Mouse (Mus musculus) bone marrow, adult 2 months (tissue): ENCODE data around the gene Astn1. TPM values are rescaled to one million over a fixed set of nuclear protein-coding genes. Genes with fewer than 3 reads are reported as not detected.

Experiments
- H3K27ac ChIP-seq: fragments of 200-500 bp; 2 replicates; pipeline ENCODE4 v1.5.1; 2012; ENCODE audit warnings: low read depth, mild to moderate bottlenecking, control low read depth, inconsistent platforms, low read length; ENCODE audit not compliant: control insufficient read depth, poor library complexity, insufficient read depth
- H3K4me1 ChIP-seq: fragments of 200-500 bp; 2 replicates; pipeline ENCODE4 v1.6.1; 2011; ENCODE audit warnings: low read length; ENCODE audit not compliant: control insufficient read depth, insufficient read depth
- H3K4me3 ChIP-seq: fragments of 200-500 bp; replicated peaks from 2 replicates; pipeline ENCODE3; 2011; ENCODE audit warnings: mild to moderate bottlenecking, low read depth, low read length, control low read depth; ENCODE audit not compliant: control insufficient read depth
- CTCF ChIP-seq: fragments of 200-500 bp; IDR thresholded peaks from 2 replicates; pipeline ENCODE4 v1.5.1; 2011; ENCODE audit warnings: low read length, control low read depth; ENCODE audit not compliant: control insufficient read depth, insufficient read depth
- POLR2A ChIP-seq: fragments of 200-500 bp; IDR thresholded peaks from 2 replicates; pipeline ENCODE4 v1.6.1; 2011; ENCODE audit warnings: low read depth, mild to moderate bottlenecking, control low read depth, low read length, borderline replicate concordance; ENCODE audit not compliant: control insufficient read depth
- WGBS: fragments of 180-500 bp; shearing (Covaris S2); methylation state at CpG from one replicate; pipeline ENCODE4 v1.1.7; 2018; 5-methylcytosine and 5-hydroxymethylcytosine counted together
- polyA plus RNA-seq: library from polyadenylated mRNA; stranded (reverse); fragments of >200 nt; gene quantifications from 2 replicates; pipeline ENCODE4 v1.2.4, GENCODE M21; 2011; ENCODE audit warnings: low replicate concordance; ENCODE audit not compliant: missing spikeins, insufficient read depth, insufficient read length

Astn1 gene
- polyA plus RNA-seq, 1 experiment = not detected

DNA sequence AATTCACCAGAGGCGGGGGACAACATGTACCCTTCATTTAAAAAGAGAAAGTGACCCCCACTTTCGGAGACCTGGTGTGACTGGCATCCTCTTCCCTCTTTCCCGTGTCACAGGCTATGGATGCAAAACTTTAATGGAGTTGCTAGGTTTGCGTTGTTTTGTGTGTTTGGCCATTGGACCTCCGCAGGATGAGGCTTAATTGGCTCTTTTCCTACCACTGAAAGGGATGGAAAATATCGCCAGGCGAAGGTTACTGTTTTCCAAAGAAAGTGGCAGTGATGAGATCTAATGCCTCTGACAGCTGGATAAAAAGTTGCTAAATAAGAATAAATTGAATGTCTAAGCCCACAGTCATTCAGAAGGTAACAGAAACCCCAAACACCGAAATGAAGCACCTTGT is 186.2 kb downstream of the Astn1 start:
- no peak overlapping the region for H3K4me3 ChIP-seq
- TF ChIP-seq CTCF (no peak), POLR2A (no peak)
- no peaks in the 10 kb centered on the region for H3K4me1 ChIP-seq
- H3K27ac ChIP-seq = no peak overlapping the region
- WGBS = 71% methylated on average over 8 of the region's 8 CpGs

DNA sequence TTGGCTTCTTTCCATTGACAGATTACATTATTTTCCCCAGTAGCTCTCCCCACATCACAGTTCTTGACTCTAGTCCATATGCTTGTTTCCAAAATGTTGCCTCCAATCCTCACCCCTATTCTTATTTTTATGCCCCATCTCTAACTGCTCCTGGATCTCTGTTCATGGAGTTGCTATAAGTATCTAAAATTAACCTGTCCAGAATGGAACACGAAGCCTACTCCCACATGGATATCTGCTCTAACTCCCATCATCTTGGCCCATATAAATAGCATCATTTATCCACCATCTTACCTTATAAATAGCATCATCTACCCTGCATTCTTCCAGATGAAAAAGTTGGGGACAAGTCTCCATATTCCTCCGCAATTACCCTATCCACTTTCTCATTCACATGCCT is 187.5 kb downstream of the Astn1 start:
- no peak overlapping the region for H3K27ac ChIP-seq
- H3K4me1 ChIP-seq = no peaks in the 10 kb centered on the region
- no peak for TF ChIP-seq CTCF
- no peak for TF ChIP-seq POLR2A
- no peak overlapping the region for H3K4me3 ChIP-seq
- 77% methylated on average over 2 of the region's 2 CpGs for WGBS

DNA sequence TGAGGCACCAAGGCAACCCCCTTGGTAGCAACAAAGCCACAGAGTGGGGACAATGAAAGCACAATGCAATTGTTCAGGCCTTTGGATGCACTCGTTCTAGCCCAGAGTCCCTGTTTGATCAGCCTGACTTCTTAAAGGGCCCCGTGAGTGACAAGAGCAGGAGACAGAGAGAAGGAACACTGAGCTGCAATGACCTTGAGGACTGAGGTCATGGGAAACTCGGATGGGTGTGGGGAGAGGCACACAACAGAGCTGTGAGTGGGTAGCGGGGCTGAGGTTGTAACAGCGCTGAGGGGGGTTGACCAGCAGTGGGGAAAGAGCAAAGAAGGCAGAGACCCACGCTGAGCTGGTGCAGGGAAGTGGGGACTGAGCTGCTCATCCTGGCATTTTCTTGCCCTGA is 189.9 kb downstream of the Astn1 start:
- Histone ChIP-seq H3K4me1 (no peaks in the 10 kb centered on the region), H3K4me3 (no peak overlapping the region), H3K27ac (no peak overlapping the region)
- WGBS = 69% methylated on average over 6 of the region's 6 CpGs
- TF ChIP-seq POLR2A (no peak), CTCF (no peak)

DNA sequence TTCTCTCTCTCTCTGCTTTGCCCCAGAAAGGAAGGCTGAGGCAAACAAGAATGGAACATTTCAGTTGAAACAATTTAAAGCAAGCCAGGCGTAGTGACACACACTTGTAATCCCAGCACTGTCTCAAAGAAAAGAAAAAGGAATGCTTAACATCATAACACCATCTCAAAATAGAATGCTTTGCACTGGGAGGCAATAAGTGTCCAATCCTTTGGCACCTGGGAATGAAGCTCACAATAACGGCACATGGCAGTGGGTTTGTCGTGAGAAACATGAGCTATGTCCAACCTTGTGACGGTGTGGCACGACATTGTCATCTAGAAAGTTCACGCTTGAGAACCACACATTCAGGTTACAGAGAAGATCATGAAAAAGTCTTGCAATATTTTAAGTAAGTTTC is 191.3 kb downstream of the Astn1 start:
- H3K4me3 ChIP-seq = no peak overlapping the region
- no peak overlapping the region for H3K27ac ChIP-seq
- WGBS = 82% methylated on average over 6 of the region's 6 CpGs
- TF ChIP-seq CTCF (no peak), POLR2A (no peak)
- no peaks in the 10 kb centered on the region for H3K4me1 ChIP-seq

DNA sequence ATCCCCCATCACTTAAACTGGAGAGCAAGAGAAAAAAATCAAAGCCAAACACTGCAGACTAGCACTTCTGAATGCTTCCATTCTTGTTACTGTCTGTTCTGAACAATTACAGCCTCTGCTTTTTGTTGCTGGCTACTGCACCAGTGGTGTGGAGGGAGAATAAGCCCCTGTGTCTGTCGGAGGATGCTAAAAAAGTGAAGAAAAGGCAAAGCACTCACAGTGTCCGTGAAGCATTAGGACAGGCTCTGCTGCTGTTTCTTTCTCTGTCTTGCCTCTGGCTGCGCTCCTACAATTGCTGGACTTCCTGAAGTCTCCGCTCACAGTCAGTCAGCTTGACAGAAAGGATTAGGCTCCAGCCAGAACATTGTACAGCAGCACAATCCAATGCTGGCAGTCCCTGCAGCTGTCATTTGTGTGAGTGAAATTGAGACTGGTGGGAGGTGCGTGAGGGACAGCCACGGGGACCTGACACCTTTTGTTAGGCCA is 192.0 kb downstream of the Astn1 start:
- TF ChIP-seq POLR2A = no peak
- no peak for TF ChIP-seq CTCF
- H3K4me3 ChIP-seq = no peak overlapping the region
- 31% methylated on average over 6 of the region's 6 CpGs for WGBS
- no peaks in the 10 kb centered on the region for H3K4me1 ChIP-seq
- H3K27ac ChIP-seq = no peak overlapping the region

DNA sequence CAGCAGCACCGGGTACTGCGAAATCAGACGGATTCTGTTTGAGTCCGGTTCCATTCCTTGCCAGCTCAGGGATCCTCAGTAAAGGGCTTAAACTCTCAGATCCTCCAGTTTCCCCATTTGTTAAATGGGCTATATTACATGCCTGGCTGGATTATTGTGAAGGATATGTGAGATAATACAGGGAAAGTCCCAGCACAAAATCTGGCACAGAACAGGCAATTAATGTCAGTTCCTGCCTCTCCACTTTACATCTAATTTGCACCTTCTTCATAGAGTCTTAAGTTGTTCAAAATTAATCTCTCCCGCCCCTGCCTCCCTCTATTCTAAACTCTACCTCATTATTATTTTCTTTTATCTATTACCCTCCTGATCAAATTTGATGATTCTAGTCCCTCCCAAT is 211.1 kb downstream of the Astn1 start:
- 84% methylated on average over 5 of the region's 5 CpGs for WGBS
- no peak overlapping the region for H3K4me3 ChIP-seq
- H3K4me1 ChIP-seq = no peaks in the 10 kb centered on the region
- no peak overlapping the region for H3K27ac ChIP-seq
- TF ChIP-seq CTCF (no peak), POLR2A (no peak)

DNA sequence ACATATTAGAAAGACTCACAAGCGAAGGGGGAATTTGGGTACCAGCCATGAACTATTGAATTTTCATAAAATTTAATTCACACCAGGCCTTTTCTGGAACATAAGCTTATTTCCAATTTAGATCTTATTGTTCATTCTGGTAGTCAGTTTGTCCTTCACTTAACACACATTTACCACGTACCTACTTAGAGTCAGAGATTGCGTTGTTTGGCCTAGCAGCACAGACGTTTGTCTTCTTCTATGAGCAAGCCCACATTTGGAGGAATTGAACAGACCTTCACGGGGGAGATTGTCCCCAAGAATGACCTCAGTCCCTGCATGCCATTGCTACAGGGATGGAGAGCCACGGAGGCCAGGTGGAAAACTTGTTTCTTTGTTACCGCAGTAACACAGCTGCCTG is 211.5 kb downstream of the Astn1 start:
- no peak overlapping the region for H3K27ac ChIP-seq
- TF ChIP-seq CTCF (no peak), POLR2A (no peak)
- H3K4me1 ChIP-seq = no peaks in the 10 kb centered on the region
- H3K4me3 ChIP-seq = no peak overlapping the region
- 84% methylated on average over 7 of the region's 7 CpGs for WGBS

DNA sequence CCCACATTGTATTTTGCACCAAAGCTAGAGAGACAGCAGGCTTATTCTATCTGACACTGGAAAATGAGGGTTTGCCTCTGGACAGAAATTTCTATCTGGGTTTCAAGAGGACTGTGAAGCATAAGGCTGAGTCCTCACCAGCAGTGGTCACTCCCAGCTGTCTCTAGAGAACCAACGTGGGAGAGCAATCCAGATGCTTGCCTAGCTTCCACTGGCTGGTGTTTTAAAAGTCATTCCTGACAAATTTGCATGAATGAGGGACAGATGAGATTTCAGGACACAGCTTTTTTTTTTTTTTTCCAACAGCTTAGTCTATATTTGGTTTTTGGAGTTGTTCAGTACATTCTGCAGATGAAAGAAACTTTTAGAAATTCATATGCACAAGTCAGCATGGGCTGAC is 213.9 kb downstream of the Astn1 start:
- 52% methylated on average over 1 of the region's 1 CpGs for WGBS

DNA sequence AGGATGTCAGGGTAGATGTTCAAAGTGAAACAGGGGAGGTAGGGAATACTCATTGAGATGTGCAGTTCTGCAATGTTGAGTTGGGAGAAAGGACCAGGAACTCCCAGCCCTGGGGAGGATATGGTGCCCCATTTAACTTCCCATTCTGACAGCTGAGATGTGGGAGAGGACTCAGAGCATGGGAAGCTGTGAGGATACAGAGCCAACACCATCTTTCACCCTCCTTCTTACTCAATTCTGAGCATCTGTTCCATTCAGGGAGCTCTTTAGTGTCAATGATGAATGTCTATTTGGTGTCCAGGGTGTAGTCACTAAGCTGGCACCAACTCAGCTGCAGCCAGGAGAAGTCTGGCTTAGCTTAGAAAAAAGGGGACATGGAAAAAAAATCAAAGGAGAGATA is 219.7 kb downstream of the Astn1 start:
- TF ChIP-seq CTCF (no peak), POLR2A (no peak)
- Histone ChIP-seq H3K4me1 (no peaks in the 10 kb centered on the region), H3K4me3 (no peak overlapping the region), H3K27ac (no peak overlapping the region)

More for the DNA sequence above, 213.9 kb downstream of the Astn1 start:
- Histone ChIP-seq H3K4me3 (no peak overlapping the region), H3K27ac (no peak overlapping the region), H3K4me1 (no peaks in the 10 kb centered on the region)
- TF ChIP-seq CTCF (no peak), POLR2A (no peak)

DNA sequence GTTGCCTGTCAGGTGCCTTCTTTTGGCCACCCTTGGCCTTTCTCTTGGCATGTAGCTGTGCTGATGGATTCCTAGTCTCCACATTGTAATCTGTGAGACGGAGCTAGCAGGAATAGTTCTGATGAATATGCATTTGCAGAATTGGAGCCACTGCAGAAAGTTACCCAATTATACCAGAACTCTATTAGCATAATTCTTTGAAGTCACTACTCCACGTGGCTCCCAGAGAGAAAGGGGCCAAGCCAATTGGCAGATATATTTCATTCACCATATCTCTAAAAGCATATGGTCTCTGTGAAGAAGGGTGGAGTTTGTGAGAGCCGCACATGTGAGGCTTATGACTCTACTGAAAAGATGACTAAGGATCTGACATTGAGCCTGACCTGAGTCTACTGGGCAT is 226.8 kb downstream of the Astn1 start:
- WGBS = 74% methylated on average over 3 of the region's 3 CpGs
- H3K4me1 ChIP-seq = no peaks in the 10 kb centered on the region
- H3K27ac ChIP-seq = no peak overlapping the region
- H3K4me3 ChIP-seq = no peak overlapping the region
- TF ChIP-seq CTCF = no peak
- TF ChIP-seq POLR2A = no peak
